Mouse (Mus musculus) MEL (cell line): ENCODE measurements around the gene Xndc1. TPM values are rescaled to one million over a fixed set of nuclear protein-coding genes. Genes with fewer than 3 reads are reported as not detected.
A peak's percentile ranks its signal among the peaks of the same experiment; 100 is the strongest.

Experiments used
- DNase-seq: peaks from one replicate; pipeline ENCODE4 v3.0.0; 2011; ENCODE audit warnings: low read depth, low spot score
- H3K27ac ChIP-seq: 2 replicates; pipeline ENCODE4 v1.5.1; 2012; ENCODE audit warnings: low read depth, mild to moderate bottlenecking, control low read depth, low read length, moderate library complexity; ENCODE audit not compliant: control insufficient read depth
- H3K27me3 ChIP-seq, 2 experiments: fragments of 150-350 bp in 1 of 2; sonication (generic) in 1 of 2; 2 replicates each; pipeline ENCODE4 v1.6.1; 2012; ENCODE audit warnings: low read length in 2 of 2, mild to moderate bottlenecking in 2 of 2, improper control_type of control experiment in 1 of 2, moderate library complexity in 1 of 2; ENCODE audit not compliant: insufficient read depth in 2 of 2, control insufficient read depth in 1 of 2
- H3K36me3 ChIP-seq, 2 experiments: 2 replicates each; pipeline ENCODE4 v1.6.1; 2012 to 2014; ENCODE audit warnings: low read length in 2 of 2, improper control_type of control experiment in 1 of 2, inconsistent platforms in 1 of 2, mild to moderate bottlenecking in 1 of 2; ENCODE audit not compliant: insufficient read depth in 2 of 2, control insufficient read depth in 1 of 2
- H3K4me1 ChIP-seq, 2 experiments: fragments of 150-350 bp in 1 of 2; sonication (generic) in 1 of 2; 2 replicates each; pipeline ENCODE4 v1.6.1; 2012; ENCODE audit warnings: low read length in 2 of 2, improper control_type of control experiment in 1 of 2, mild to moderate bottlenecking in 1 of 2; ENCODE audit not compliant: insufficient read depth in 2 of 2, control insufficient read depth in 1 of 2
- H3K4me3 ChIP-seq, 2 experiments: fragments of 150-350 bp in 1 of 2; sonication (generic) in 1 of 2; 2 replicates each; pipeline ENCODE4 v1.5.1; 2012; ENCODE audit warnings: low read depth in 2 of 2, low read length in 2 of 2, mild to moderate bottlenecking in 2 of 2, moderate library complexity in 2 of 2, control low read depth in 1 of 2, improper control_type of control experiment in 1 of 2; ENCODE audit not compliant: control insufficient read depth in 1 of 2, insufficient read depth in 1 of 2
- H3K79me2 ChIP-seq: 2 replicates; pipeline ENCODE4 v1.6.1; 2012; ENCODE audit warnings: mild to moderate bottlenecking, low read length, moderate library complexity; ENCODE audit not compliant: control insufficient read depth, poor library complexity, insufficient read depth
- H3K9ac ChIP-seq: 2 replicates; pipeline ENCODE4 v1.6.1; 2012; ENCODE audit warnings: low read depth, mild to moderate bottlenecking, control low read depth, low read length, moderate library complexity; ENCODE audit not compliant: control insufficient read depth, poor library complexity, severe bottlenecking
- H3K9me3 ChIP-seq: fragments of 150-350 bp; sonication (generic); replicated peaks from 2 replicates; pipeline ENCODE4 v1.6.1; 2012; ENCODE audit warnings: mild to moderate bottlenecking, low read length, improper control_type of control experiment, moderate library complexity; ENCODE audit not compliant: insufficient read depth
- BHLHE40 ChIP-seq: IDR thresholded peaks from 2 replicates; pipeline ENCODE4 v1.6.1; 2012; ENCODE audit warnings: low read depth, mild to moderate bottlenecking, inconsistent platforms, low read length, improper control_type of control experiment, borderline replicate concordance
- CHD2 ChIP-seq: IDR thresholded peaks from 2 replicates; pipeline ENCODE4 v1.6.1; 2011; ENCODE audit warnings: low read length, improper control_type of control experiment
- CTCF ChIP-seq, 3 experiments: IDR thresholded peaks in 2 of 3; conservative IDR thresholded peaks in 1 of 3; 2 replicates each; pipeline ENCODE4 v1.5.1; 2011 to 2012; ENCODE audit warnings: low read length in 3 of 3, low read depth in 2 of 3, mild to moderate bottlenecking in 2 of 3, improper control_type of control experiment in 1 of 3, inconsistent platforms in 1 of 3, mixed read lengths in 1 of 3, moderate library complexity in 1 of 3; ENCODE audit not compliant: control insufficient read depth in 1 of 3, insufficient read depth in 1 of 3, poor library complexity in 1 of 3, severe bottlenecking in 1 of 3
- E2F4 ChIP-seq: IDR thresholded peaks from 2 replicates; pipeline ENCODE4 v1.6.1; 2011; ENCODE audit warnings: low read depth, low read length, improper control_type of control experiment, borderline replicate concordance
- EP300 ChIP-seq, 2 experiments: IDR thresholded peaks; 2 replicates each; pipeline ENCODE4 v1.6.1; 2011; ENCODE audit warnings: improper control_type of control experiment in 2 of 2, low read length in 2 of 2, low read depth in 1 of 2, mild to moderate bottlenecking in 1 of 2
- GATA1 ChIP-seq: IDR thresholded peaks from 2 replicates; pipeline ENCODE4 v1.6.1; 2011; ENCODE audit warnings: low read depth, low read length, improper control_type of control experiment
- JUND ChIP-seq: IDR thresholded peaks from 2 replicates; pipeline ENCODE4 v1.6.1; 2011; ENCODE audit warnings: low read depth, mild to moderate bottlenecking, improper control_type of control experiment, low read length
- KAT2A ChIP-seq: conservative IDR thresholded peaks from 2 replicates; pipeline ENCODE4 v1.6.1; 2012; ENCODE audit warnings: low read depth, low read length, improper control_type of control experiment, inconsistent platforms
- MAX ChIP-seq: IDR thresholded peaks from 2 replicates; pipeline ENCODE4 v1.6.1; 2011; ENCODE audit warnings: low read length, improper control_type of control experiment
- MYC ChIP-seq: IDR thresholded peaks from 2 replicates; pipeline ENCODE4 v1.6.1; 2011; ENCODE audit warnings: low read depth, mild to moderate bottlenecking, low read length, improper control_type of control experiment, moderate library complexity
- NELFE ChIP-seq: IDR thresholded peaks from 2 replicates; pipeline ENCODE4 v1.6.1; 2011; ENCODE audit warnings: low read depth, low read length, improper control_type of control experiment
- RAD21 ChIP-seq: IDR thresholded peaks from 2 replicates; pipeline ENCODE4 v1.6.1; 2011; ENCODE audit warnings: mild to moderate bottlenecking, low read depth, low read length, improper control_type of control experiment
- RCOR1 ChIP-seq: IDR thresholded peaks from 2 replicates; pipeline ENCODE4 v1.6.1; 2012; ENCODE audit warnings: low read depth, mild to moderate bottlenecking, inconsistent platforms, low read length, improper control_type of control experiment
- SMC3 ChIP-seq: IDR thresholded peaks from 2 replicates; pipeline ENCODE4 v1.6.1; 2011; ENCODE audit warnings: low read depth, low read length, improper control_type of control experiment
- TAL1 ChIP-seq: IDR thresholded peaks from 2 replicates; pipeline ENCODE4 v1.6.1; 2012; ENCODE audit warnings: mild to moderate bottlenecking, inconsistent platforms, low read length, moderate library complexity, mixed read lengths
- TCF12 ChIP-seq: IDR thresholded peaks from 2 replicates; pipeline ENCODE4 v1.6.1; 2014; ENCODE audit warnings: low read depth, mild to moderate bottlenecking, inconsistent platforms, low read length, improper control_type of control experiment, moderate library complexity
- UBTF ChIP-seq: IDR thresholded peaks from 2 replicates; pipeline ENCODE4 v1.6.1; 2012; ENCODE audit warnings: low read depth, mild to moderate bottlenecking, inconsistent platforms, low read length, improper control_type of control experiment, moderate library complexity, borderline replicate concordance; ENCODE audit not compliant: insufficient read depth
- USF1 ChIP-seq: IDR thresholded peaks from 2 replicates; pipeline ENCODE4 v1.6.1; 2014; ENCODE audit warnings: low read depth, mild to moderate bottlenecking, inconsistent platforms, low read length, improper control_type of control experiment, moderate library complexity
- USF2 ChIP-seq, 2 experiments: IDR thresholded peaks; 2 replicates each; pipeline ENCODE4 v1.6.1; 2011 to 2012; ENCODE audit warnings: improper control_type of control experiment in 2 of 2, low read length in 2 of 2, borderline replicate concordance in 1 of 2, inconsistent platforms in 1 of 2, low read depth in 1 of 2, mild to moderate bottlenecking in 1 of 2; ENCODE audit not compliant: insufficient read depth in 1 of 2
- ZC3H11A ChIP-seq: IDR thresholded peaks from 2 replicates; pipeline ENCODE4 v1.6.1; 2012; ENCODE audit warnings: low read depth, mild to moderate bottlenecking, inconsistent platforms, low read length, improper control_type of control experiment
- ZKSCAN1 ChIP-seq: IDR thresholded peaks from 2 replicates; pipeline ENCODE4 v1.6.1; 2012; ENCODE audit warnings: low read depth, mild to moderate bottlenecking, inconsistent platforms, low read length, improper control_type of control experiment, moderate library complexity
- ZMIZ1 ChIP-seq: IDR thresholded peaks from 2 replicates; pipeline ENCODE4 v1.6.1; 2012; ENCODE audit warnings: low read depth, mild to moderate bottlenecking, inconsistent platforms, low read length, improper control_type of control experiment, moderate library complexity
- ZNF384 ChIP-seq: IDR thresholded peaks from 2 replicates; pipeline ENCODE4 v1.6.1; 2012; ENCODE audit warnings: low read depth, mild to moderate bottlenecking, inconsistent platforms, low read length, improper control_type of control experiment
- polyA plus RNA-seq, 2 experiments: library from polyadenylated mRNA; stranded (reverse) in 1 of 2; unstranded in 1 of 2; fragments of >175 nt in 1 of 2; fragments of >200 nt in 1 of 2; gene quantifications; 2 replicates each; pipeline versions ENCODE4 v1.2.1 to v1.2.4; 2012; ENCODE audit warnings: low replicate concordance in 2 of 2, low read depth in 1 of 2; ENCODE audit not compliant: insufficient read length in 2 of 2, insufficient read depth in 1 of 2, missing spikeins in 1 of 2
- total RNA-seq: library from RNA; depleted of rRNA; stranded (reverse); fragments of 300-350 nt; gene quantifications from 2 replicates; pipeline ENCODE4 v1.2.3, GENCODE M21; 2012

The Xndc1 gene
- total and polyA plus RNA-seq, 3 experiments: 16.6 to 30.0 TPM; not detected in 1

GRCm38 (mm10) chr7:102078517-102078916 lies 13.2 kb downstream of the Xndc1 start:
- Histone ChIP-seq H3K9ac (no peak overlapping the region), H3K9me3 (no peaks in the 10 kb centered on the region), H3K4me3 (no peak overlapping the region), H3K27ac (no peak overlapping the region), H3K79me2 (no peaks in the 10 kb centered on the region), H3K36me3 (peaks cover 0 to 2% of the 10 kb centered on the region in 2 experiments; a peak in 2 of 4 replicates), H3K27me3 (no peaks in the 10 kb centered on the region), H3K4me1 (no peaks in the 10 kb centered on the region)
- no peak for TF ChIP-seq USF1
- no peak for TF ChIP-seq KAT2A
- TF ChIP-seq ZC3H11A: 0 out of 2 replicates have a peak, but pooled peaks have one; percentile 4
- TF ChIP-seq GATA1: no peak
- TF ChIP-seq RAD21: peak; percentile 56
- no peak for TF ChIP-seq E2F4
- TF ChIP-seq SMC3: peak; percentile 37
- peak; percentile 18 to 59 (median 56); a peak in 5 of 6 replicates for TF ChIP-seq CTCF (IDR thresholded peaks at IDR 0.05 in 2 of 3, conservative IDR thresholded peaks at IDR 0.05 in 1 of 3; ENCODE audit: control insufficient read depth in 1 of 3, insufficient read depth in 1 of 3, low read depth in 2 of 3, low read length in 3 of 3, poor library complexity in 1 of 3, severe bottlenecking in 1 of 3)
- peak; percentile 43 for DNase-seq

DNA sequence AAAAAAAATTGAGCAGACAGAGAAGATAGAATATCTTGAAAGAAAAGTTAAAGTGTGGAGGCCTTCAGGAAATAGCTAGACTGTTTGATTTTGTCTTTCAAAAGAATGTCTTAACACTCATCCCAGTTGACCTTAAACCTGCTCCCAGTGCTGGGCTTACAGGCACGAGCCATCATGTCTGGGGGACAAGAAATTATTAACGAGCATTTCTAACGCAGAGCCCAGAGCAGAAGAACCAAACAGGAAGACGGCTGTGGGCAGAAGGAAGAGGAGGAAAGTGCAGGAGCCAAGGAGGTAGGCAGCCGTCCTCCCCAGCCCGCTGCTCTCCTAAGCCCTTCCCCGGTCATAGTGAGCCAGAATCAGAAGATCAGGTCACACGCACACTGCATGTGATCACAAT lies 15.0 kb downstream of the Xndc1 start:
- Histone ChIP-seq H3K27ac (no peak overlapping the region), H3K9me3 (no peaks in the 10 kb centered on the region), H3K4me3 (no peak overlapping the region)
- no peak for TF ChIP-seq JUND
- TF ChIP-seq MYC: no peak
- TF ChIP-seq ZNF384: 0 out of 2 replicates have a peak, but pooled peaks have one; percentile 15
- TF ChIP-seq GATA1: no peak
- TF ChIP-seq BHLHE40: no peak
- no peak for TF ChIP-seq NELFE
- TF ChIP-seq, all 39 proteins: peak for 1
- no peaks in the 10 kb centered on the region for H3K27me3 ChIP-seq
- H3K79me2 ChIP-seq: no peaks in the 10 kb centered on the region
- no peak overlapping the region for H3K9ac ChIP-seq
- H3K36me3 ChIP-seq: peaks cover 0 to 2% of the 10 kb centered on the region in 2 experiments; a peak in 2 of 4 replicates
- no peak for DNase-seq
- H3K4me1 ChIP-seq: no peaks in the 10 kb centered on the region

DNA sequence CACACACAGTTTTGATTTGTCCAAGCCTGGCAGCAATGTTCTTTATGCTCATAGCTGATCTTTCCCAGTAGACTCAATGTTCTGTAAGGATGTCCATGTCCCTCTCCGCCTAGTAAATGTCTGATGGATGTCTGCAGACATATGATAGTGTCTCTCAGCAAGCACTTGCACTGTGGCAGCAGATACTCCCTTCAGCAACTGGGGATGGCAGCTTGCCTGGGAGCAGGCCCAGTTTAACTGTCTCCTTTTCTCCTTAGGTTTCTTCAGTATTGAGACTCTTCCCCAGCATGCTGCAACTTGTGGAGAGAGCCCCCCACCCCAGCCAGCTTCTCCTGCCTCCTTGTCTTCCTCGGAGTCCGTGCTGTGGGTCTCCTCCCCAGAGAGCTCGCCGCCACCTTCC lies 16.5 kb downstream of the Xndc1 start:
- Histone ChIP-seq H3K9me3 (no peaks in the 10 kb centered on the region), H3K36me3 (peaks cover 0 to 2% of the 10 kb centered on the region in 2 experiments; a peak in 2 of 4 replicates), H3K27me3 (no peaks in the 10 kb centered on the region), H3K9ac (no peak overlapping the region), H3K4me1 (no peaks in the 10 kb centered on the region), H3K79me2 (no peaks in the 10 kb centered on the region), H3K27ac (no peak overlapping the region), H3K4me3 (no peak overlapping the region)
- TF ChIP-seq ZKSCAN1: no peak
- no peak for TF ChIP-seq RCOR1
- no peak for TF ChIP-seq TCF12
- TF ChIP-seq EP300 (IDR thresholded peaks at IDR 0.05; ENCODE audit: low read depth in 1 of 2, low read length in 2 of 2): no peak
- no peak for TF ChIP-seq USF2 (IDR thresholded peaks at IDR 0.05; ENCODE audit: borderline replicate concordance in 1 of 2, insufficient read depth in 1 of 2, low read depth in 1 of 2, low read length in 2 of 2)
- TF ChIP-seq NELFE: no peak
- no peak for TF ChIP-seq TAL1
- TF ChIP-seq RAD21: no peak
- no peak for TF ChIP-seq ZMIZ1
- TF ChIP-seq ZC3H11A: no peak
- no peak for TF ChIP-seq MAX
- TF ChIP-seq CHD2: no peak
- no peak for TF ChIP-seq UBTF
- no peak for DNase-seq
